Mouse (Mus musculus) heart, embryonic 15.5 days (tissue): Measurements from ENCODE around the gene Ngly1. TPM values are rescaled to one million over a fixed set of nuclear protein-coding genes. Genes with fewer than 3 reads are reported as not detected.

ENCODE experiments used
- ATAC-seq: fragments of 200-750 bp; cut with Nextera tagmentation; replicated peaks from 2 replicates; pipeline ENCODE4 v1.8.0; 2017; ENCODE audit warnings: low read depth, moderate TSS enrichment; ENCODE audit not compliant: insufficient number of reproducible peaks, insufficient read depth, low FRiP score
- H3K27ac ChIP-seq: fragments of 300-500 bp; sonication (generic); 2 replicates; pipeline ENCODE4 v1.5.1; 2015; ENCODE audit warnings: mild to moderate bottlenecking, inconsistent platforms
- H3K27me3 ChIP-seq: fragments of 300-500 bp; sonication (generic); 2 replicates; pipeline ENCODE4 v1.6.1; 2015; ENCODE audit warnings: inconsistent platforms
- H3K36me3 ChIP-seq: fragments of 300-500 bp; sonication (generic); 2 replicates; pipeline ENCODE4 v1.6.1; 2015; ENCODE audit warnings: mild to moderate bottlenecking, inconsistent platforms
- H3K4me1 ChIP-seq: fragments of 300-500 bp; sonication (generic); replicated peaks from 2 replicates; pipeline ENCODE4 v1.6.1; 2015; ENCODE audit warnings: inconsistent platforms
- H3K4me2 ChIP-seq: fragments of 300-500 bp; sonication (generic); 2 replicates; pipeline ENCODE4 v1.6.1; 2015; ENCODE audit warnings: inconsistent platforms, mild to moderate bottlenecking, moderate library complexity
- H3K4me3 ChIP-seq: fragments of 300-500 bp; sonication (generic); 2 replicates; pipeline ENCODE4 v1.5.1; 2015; ENCODE audit warnings: mild to moderate bottlenecking, inconsistent platforms
- H3K9ac ChIP-seq: fragments of 300-500 bp; sonication (generic); 2 replicates; pipeline ENCODE4 v1.6.1; 2015; ENCODE audit warnings: mild to moderate bottlenecking, inconsistent platforms
- H3K9me3 ChIP-seq: fragments of 300-500 bp; sonication (generic); replicated peaks from 2 replicates; pipeline ENCODE4 v1.6.1; 2016; ENCODE audit warnings: inconsistent platforms
- WGBS: fragments of 180-500 bp; shearing (Covaris S2); methylation state at CpG from one replicate; pipeline ENCODE4 v1.1.7; 2015; ENCODE audit warnings: mixed read lengths; 5-methylcytosine and 5-hydroxymethylcytosine counted together
- polyA plus RNA-seq: library from polyadenylated mRNA; unstranded; fragments of >200 nt; fragmentation: Nextera tagmentation; extraction: Ambion mirVana; gene quantifications from 2 replicates; pipeline ENCODE4 v1.2.1, GENCODE M21; 2015

The Ngly1 gene
- polyA plus RNA-seq, 1 experiment from 2014 or later: 23.7 TPM

DNA sequence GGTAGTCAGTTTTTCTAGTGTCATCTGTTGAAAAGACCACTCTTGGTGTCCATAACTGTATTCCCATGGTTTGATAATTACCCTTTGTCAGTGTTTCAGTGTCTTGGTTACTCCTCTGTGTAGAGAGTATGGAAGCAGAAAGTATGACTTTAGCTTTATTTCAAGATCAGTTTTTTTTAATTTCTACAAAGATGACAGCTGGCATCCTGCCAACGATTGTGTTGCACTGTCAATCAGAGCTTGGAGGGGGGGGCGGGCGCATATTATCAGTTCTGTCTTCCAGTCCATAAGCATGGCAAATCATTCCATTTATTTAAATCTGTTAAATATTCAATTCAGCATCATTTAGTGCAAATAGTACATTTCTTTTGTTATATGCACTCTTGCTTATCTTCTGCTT is 85.2 kb downstream of the Ngly1 start:
- Histone ChIP-seq H3K9me3 (no peaks in the 10 kb centered on the region), H3K4me1 (peaks cover 5% of the 10 kb centered on the region), H3K9ac (no peak overlapping the region), H3K36me3 (no peaks in the 10 kb centered on the region), H3K4me2 (no peak overlapping the region), H3K27ac (no peak overlapping the region), H3K27me3 (no peaks in the 10 kb centered on the region), H3K4me3 (no peak overlapping the region)
- no peak for ATAC-seq
- WGBS: 86% methylated on average over 3 of the region's 3 CpGs

DNA sequence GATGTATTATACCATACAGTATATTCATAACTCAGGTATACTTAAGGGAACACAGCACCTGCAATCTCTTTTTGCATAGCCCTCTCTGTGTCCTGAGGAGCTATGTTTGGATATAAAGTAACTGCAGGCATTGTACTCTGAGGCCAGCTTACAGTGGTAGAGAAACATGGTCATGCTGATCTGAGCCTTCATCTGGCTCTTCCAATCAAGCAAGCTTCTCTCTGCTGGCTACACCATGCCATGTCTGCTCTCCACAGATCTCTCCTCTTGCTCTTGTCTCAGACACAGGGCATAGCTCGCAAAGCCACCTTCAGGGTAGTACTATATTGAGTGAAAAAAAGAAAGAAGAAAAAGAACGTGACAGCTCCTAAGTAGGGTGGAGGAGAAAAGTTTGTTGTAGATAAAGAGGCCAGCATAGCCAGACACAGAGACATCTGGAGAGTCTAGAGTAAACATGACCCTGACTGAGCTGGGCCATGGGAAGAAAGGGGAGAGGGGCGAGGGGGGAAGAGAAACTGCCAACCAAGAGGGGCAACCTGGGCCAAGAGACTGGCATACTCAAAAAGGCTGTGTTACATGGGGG is 86.8 kb downstream of the Ngly1 start:
- Histone ChIP-seq H3K4me3 (no peak overlapping the region), H3K4me2 (no peak overlapping the region), H3K9me3 (no peaks in the 10 kb centered on the region), H3K9ac (no peak overlapping the region), H3K36me3 (no peaks in the 10 kb centered on the region), H3K27me3 (no peaks in the 10 kb centered on the region), H3K27ac (no peak overlapping the region), H3K4me1 (peaks cover 5% of the 10 kb centered on the region)
- WGBS: 38% methylated on average over 3 of the region's 3 CpGs
- ATAC-seq: no peak

GRCm38 (mm10) chr14:16347505-16347904 is 98.4 kb downstream of the Ngly1 start:
- Histone ChIP-seq H3K9ac (no peak overlapping the region), H3K27me3 (no peaks in the 10 kb centered on the region), H3K36me3 (no peaks in the 10 kb centered on the region), H3K4me3 (no peak overlapping the region), H3K9me3 (no peaks in the 10 kb centered on the region), H3K4me1 (no peaks in the 10 kb centered on the region), H3K27ac (no peak overlapping the region), H3K4me2 (no peak overlapping the region)
- ATAC-seq: no peak
- 75% methylated on average over 9 of the region's 9 CpGs for WGBS

GRCm38 (mm10) chr14:16359704-16360103 is 110.6 kb downstream of the Ngly1 start:
- Histone ChIP-seq H3K4me2 (no peak overlapping the region), H3K27me3 (no peaks in the 10 kb centered on the region), H3K9ac (no peak overlapping the region), H3K27ac (no peak overlapping the region), H3K36me3 (no peaks in the 10 kb centered on the region), H3K4me1 (peaks cover 4% of the 10 kb centered on the region; the same call in 1 of the 2 replicates), H3K4me3 (no peak overlapping the region), H3K9me3 (no peaks in the 10 kb centered on the region)
- WGBS: 45% methylated on average over 1 of the region's 1 CpGs
- ATAC-seq: no peak

Other genes starting within 250 kb of the Ngly1 start
- 2.8 and 2.9 TPM in 2 replicates for gene Oxsm, start 528 bp downstream of the Ngly1 start, polyA plus RNA-seq
- 29.5 and 31.6 TPM in 2 replicates for gene Top2b, start 115.9 kb downstream of the Ngly1 start, polyA plus RNA-seq